Mouse (Mus musculus): ENCODE results near the gene Nudcd2. TPM values are rescaled to one million over a fixed set of nuclear protein-coding genes. Genes with fewer than 3 reads are reported as not detected.
A peak's percentile ranks its signal among the peaks of the same experiment; 100 is the strongest.

Nudcd2 gene
- polyA plus RNA-seq, 1 experiment: 20.0 TPM

- Histone ChIP-seq H3K4me1 (replicated peaks; ENCODE audit: control insufficient read depth, insufficient read depth, low read length) (no peaks in the 10 kb centered on the region), H3K36me3 (ENCODE audit: control insufficient read depth, insufficient read depth, low read length) (peaks cover 26% of the 10 kb centered on the region), H3K27me3 (ENCODE audit: control insufficient read depth, insufficient read depth, low read length) (no peaks in the 10 kb centered on the region), H3K27ac (ENCODE audit: control insufficient read depth, insufficient read depth, low read length) (no peak overlapping the region), H3K4me3 (ENCODE audit: control insufficient read depth, insufficient read depth, low read length) (no peak overlapping the region)
- no peak for DNase-seq
- TF ChIP-seq POLR2A (IDR thresholded peaks at IDR 0.05; ENCODE audit: control insufficient read depth, extremely low read depth, insufficient read depth, low read length, poor library complexity): no peak
- TF ChIP-seq CTCF (IDR thresholded peaks at IDR 0.05; ENCODE audit: borderline replicate concordance, control insufficient read depth, extremely low read depth, insufficient read depth, low read length, poor library complexity): no peak
- 85% methylated on average over 6 of the region's 6 CpGs for WGBS
These were observed 20.4 kb downstream of the Nudcd2 start for GRCm38 (mm10) chr11:40753836-40754235.

- no peak for DNase-seq
- H3K27me3 ChIP-seq (ENCODE audit: control insufficient read depth, insufficient read depth, low read length): no peaks in the 10 kb centered on the region
- peaks cover 22% of the 10 kb centered on the region for H3K36me3 ChIP-seq (ENCODE audit: control insufficient read depth, insufficient read depth, low read length)
- WGBS: 1% methylated on average over 19 of the region's 19 CpGs
- peak overlapping the region; percentile 93 for H3K4me3 ChIP-seq (ENCODE audit: control insufficient read depth, insufficient read depth, low read length)
- H3K27ac ChIP-seq (ENCODE audit: control insufficient read depth, insufficient read depth, low read length): peak overlapping the region; percentile 24
- H3K4me1 ChIP-seq (replicated peaks; ENCODE audit: control insufficient read depth, insufficient read depth, low read length): no peaks in the 10 kb centered on the region
- TF ChIP-seq POLR2A (IDR thresholded peaks at IDR 0.05; ENCODE audit: control insufficient read depth, extremely low read depth, insufficient read depth, low read length, poor library complexity) (no peak), CTCF (IDR thresholded peaks at IDR 0.05; ENCODE audit: borderline replicate concordance, control insufficient read depth, extremely low read depth, insufficient read depth, low read length, poor library complexity) (no peak)
These were observed 21.2 kb downstream of the Nudcd2 start for GRCm38 (mm10) chr11:40754664-40755107.

- Histone ChIP-seq H3K36me3 (ENCODE audit: control insufficient read depth, insufficient read depth, low read length) (peaks cover 17% of the 10 kb centered on the region), H3K4me3 (ENCODE audit: control insufficient read depth, insufficient read depth, low read length) (peak within 1 kb of the TSS; percentile 93), H3K4me1 (replicated peaks; ENCODE audit: control insufficient read depth, insufficient read depth, low read length) (no peaks in the 10 kb centered on the region), H3K27ac (ENCODE audit: control insufficient read depth, insufficient read depth, low read length) (peak within 1 kb of the TSS; percentile 24), H3K27me3 (ENCODE audit: control insufficient read depth, insufficient read depth, low read length) (no peaks in the 10 kb centered on the region)
- peak; percentile 70 for TF ChIP-seq POLR2A (IDR thresholded peaks at IDR 0.05; ENCODE audit: control insufficient read depth, extremely low read depth, insufficient read depth, low read length, poor library complexity)
- no peak for TF ChIP-seq CTCF (IDR thresholded peaks at IDR 0.05; ENCODE audit: borderline replicate concordance, control insufficient read depth, extremely low read depth, insufficient read depth, low read length, poor library complexity)
- 0% methylated on average over 25 of the region's 25 CpGs for WGBS
- peak; percentile 87 for DNase-seq
These were observed 21.7 kb downstream of the Nudcd2 start, which contains the start of gene Ccng1 for GRCm38 (mm10) chr11:40755109-40755627. Gene Ccng1, minus strand, starts transcription at chr11:40755311.

GRCm38 (mm10) chr11:40755968-40756367, 22.5 kb downstream of the Nudcd2 start:
- H3K27me3 ChIP-seq (ENCODE audit: control insufficient read depth, insufficient read depth, low read length): no peaks in the 10 kb centered on the region
- no peak for DNase-seq
- H3K27ac ChIP-seq (ENCODE audit: control insufficient read depth, insufficient read depth, low read length): no peak overlapping the region
- H3K4me3 ChIP-seq (ENCODE audit: control insufficient read depth, insufficient read depth, low read length): no peak overlapping the region
- TF ChIP-seq CTCF (IDR thresholded peaks at IDR 0.05; ENCODE audit: borderline replicate concordance, control insufficient read depth, extremely low read depth, insufficient read depth, low read length, poor library complexity): no peak
- no peak for TF ChIP-seq POLR2A (IDR thresholded peaks at IDR 0.05; ENCODE audit: control insufficient read depth, extremely low read depth, insufficient read depth, low read length, poor library complexity)
- no peaks in the 10 kb centered on the region for H3K4me1 ChIP-seq (replicated peaks; ENCODE audit: control insufficient read depth, insufficient read depth, low read length)
- peaks cover 9% of the 10 kb centered on the region for H3K36me3 ChIP-seq (ENCODE audit: control insufficient read depth, insufficient read depth, low read length)
- WGBS: 97% methylated on average over 8 of the region's 8 CpGs

GRCm38 (mm10) chr11:40759896-40760295, 26.4 kb downstream of the Nudcd2 start:
- TF ChIP-seq CTCF (IDR thresholded peaks at IDR 0.05; ENCODE audit: borderline replicate concordance, control insufficient read depth, extremely low read depth, insufficient read depth, low read length, poor library complexity) (no peak), POLR2A (IDR thresholded peaks at IDR 0.05; ENCODE audit: control insufficient read depth, extremely low read depth, insufficient read depth, low read length, poor library complexity) (no peak)
- WGBS: 96% methylated on average over 8 of the region's 8 CpGs

GRCm38 (mm10) chr11:40763395-40763794, 29.9 kb downstream of the Nudcd2 start:
- Histone ChIP-seq H3K4me3 (ENCODE audit: control insufficient read depth, insufficient read depth, low read length) (no peak overlapping the region), H3K4me1 (replicated peaks; ENCODE audit: control insufficient read depth, insufficient read depth, low read length) (no peaks in the 10 kb centered on the region), H3K36me3 (ENCODE audit: control insufficient read depth, insufficient read depth, low read length) (no peaks in the 10 kb centered on the region), H3K27me3 (ENCODE audit: control insufficient read depth, insufficient read depth, low read length) (no peaks in the 10 kb centered on the region), H3K27ac (ENCODE audit: control insufficient read depth, insufficient read depth, low read length) (no peak overlapping the region)
- DNase-seq: peak; percentile 26
- 3% methylated on average over 2 of the region's 2 CpGs for WGBS
- TF ChIP-seq POLR2A (IDR thresholded peaks at IDR 0.05; ENCODE audit: control insufficient read depth, extremely low read depth, insufficient read depth, low read length, poor library complexity) (no peak), CTCF (IDR thresholded peaks at IDR 0.05; ENCODE audit: borderline replicate concordance, control insufficient read depth, extremely low read depth, insufficient read depth, low read length, poor library complexity) (no peak)

More at GRCm38 (mm10) chr11:40759896-40760295, 26.4 kb downstream of the Nudcd2 start:
- Histone ChIP-seq H3K27me3 (ENCODE audit: control insufficient read depth, insufficient read depth, low read length) (no peaks in the 10 kb centered on the region), H3K4me1 (replicated peaks; ENCODE audit: control insufficient read depth, insufficient read depth, low read length) (no peaks in the 10 kb centered on the region), H3K27ac (ENCODE audit: control insufficient read depth, insufficient read depth, low read length) (no peak overlapping the region), H3K36me3 (ENCODE audit: control insufficient read depth, insufficient read depth, low read length) (no peaks in the 10 kb centered on the region), H3K4me3 (ENCODE audit: control insufficient read depth, insufficient read depth, low read length) (no peak overlapping the region)
- no peak for DNase-seq
